Mouse (Mus musculus): Measurements from ENCODE around the gene Msx1. TPM values are rescaled to one million over a fixed set of nuclear protein-coding genes. Genes with fewer than 3 reads are reported as not detected.
A peak's percentile ranks its signal among the peaks of the same experiment; 100 is the strongest.

The Msx1 gene
- total RNA-seq (2014; rRNA removed), result 7.0 and 7.4 TPM in 2 replicates
- 16.5 and 17.2 TPM in 2 replicates for polyA plus RNA-seq (2015; fragmentation: Nextera tagmentation; extraction: Ambion mirVana)

- DNase-seq, result peak; percentile 64
- peak; percentile 62 for ATAC-seq
- TF ChIP-seq CTCF (IDR thresholded peaks at IDR 0.05; ENCODE audit: low read depth), result no peak
- H3K36me3 ChIP-seq (ENCODE audit: insufficient read depth), result no peaks in the 10 kb centered on the region
- peaks cover 66% of the 10 kb centered on the region for H3K27me3 ChIP-seq (ENCODE audit: insufficient read depth, low read length)
- peak within 1 kb of the TSS; percentile 29 for H3K4me3 ChIP-seq (ENCODE audit: low read depth, low read length)
- no peaks in the 10 kb centered on the region for H3K9me3 ChIP-seq (ENCODE audit: low read length)
- WGBS, result 0% methylated on average over 31 of the region's 37 CpGs
- no peak within 1 kb of the TSS for H3K27ac ChIP-seq (ENCODE audit: low read depth, low read length)
- peak within 1 kb of the TSS; percentile 52 for H3K4me2 ChIP-seq (ENCODE audit: low read depth)
- H3K9ac ChIP-seq, result no peak within 1 kb of the TSS
- H3K4me1 ChIP-seq (ENCODE audit: insufficient read depth), result no peaks in the 10 kb centered on the region
Measured at GRCm38 (mm10) chr5:37824461-37824795, at the start of gene Msx1. Gene Msx1 (minus strand): TSS chr5:37824583.

DNA sequence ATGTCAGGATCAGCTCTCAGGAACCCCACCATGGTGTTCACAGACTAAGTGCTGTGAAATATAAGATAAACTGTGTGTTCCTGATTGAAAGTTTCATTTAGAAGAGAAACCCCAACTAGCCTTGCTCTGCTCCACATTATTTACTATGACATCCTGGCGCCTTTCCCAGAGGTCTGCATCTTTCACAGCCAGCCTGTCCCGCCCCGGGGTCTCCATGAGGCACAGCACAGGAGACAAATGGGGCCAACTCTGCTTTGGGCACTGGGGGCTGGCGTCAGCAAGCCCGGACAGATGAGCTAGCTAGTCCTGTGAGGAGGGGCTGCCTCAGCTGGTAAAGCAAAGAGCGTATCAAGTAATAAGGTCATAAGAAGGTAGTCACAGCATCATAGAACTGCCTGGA, 41.1 kb upstream of the Msx1 start:
- Histone ChIP-seq H3K4me2 (ENCODE audit: low read depth) (no peak overlapping the region), H3K36me3 (ENCODE audit: insufficient read depth) (no peaks in the 10 kb centered on the region), H3K27me3 (ENCODE audit: insufficient read depth, low read length) (no peaks in the 10 kb centered on the region), H3K9ac (no peak overlapping the region), H3K27ac (ENCODE audit: low read depth, low read length) (no peak overlapping the region), H3K4me1 (ENCODE audit: insufficient read depth) (no peaks in the 10 kb centered on the region), H3K4me3 (ENCODE audit: low read depth, low read length) (no peak overlapping the region), H3K9me3 (ENCODE audit: low read length) (no peaks in the 10 kb centered on the region)
- no peak for ATAC-seq
- DNase-seq, result no peak
- TF ChIP-seq CTCF (IDR thresholded peaks at IDR 0.05; ENCODE audit: low read depth), result no peak
- 65% methylated on average over 6 of the region's 6 CpGs for WGBS

DNA sequence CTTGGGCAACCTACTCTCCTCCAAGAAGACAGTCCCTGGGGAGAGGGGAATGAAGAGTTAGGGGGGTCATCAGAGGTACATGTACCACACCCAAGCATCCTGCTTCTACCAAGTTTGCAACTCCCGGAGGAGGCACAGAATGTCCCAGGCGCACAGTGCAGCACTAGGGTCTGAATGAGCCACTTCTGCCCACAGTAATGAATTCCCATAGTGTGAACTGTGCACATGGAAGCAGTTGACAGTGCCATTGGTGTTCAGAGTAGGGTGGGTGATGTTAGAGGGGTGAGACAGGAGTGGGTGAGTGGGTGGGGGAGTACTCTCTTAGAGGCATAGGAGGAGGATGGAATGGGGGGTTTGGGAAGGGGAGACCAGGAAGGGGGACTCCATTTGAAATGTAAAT, 39.9 kb upstream of the Msx1 start:
- ATAC-seq, result no peak
- no peak overlapping the region for H3K9ac ChIP-seq
- H3K9me3 ChIP-seq (ENCODE audit: low read length), result no peaks in the 10 kb centered on the region
- no peaks in the 10 kb centered on the region for H3K36me3 ChIP-seq (ENCODE audit: insufficient read depth)
- DNase-seq, result no peak
- H3K4me1 ChIP-seq (ENCODE audit: insufficient read depth), result no peaks in the 10 kb centered on the region
- no peak overlapping the region for H3K4me2 ChIP-seq (ENCODE audit: low read depth)
- 95% methylated on average over 2 of the region's 2 CpGs for whole genome bisulfite sequencing
- H3K27ac ChIP-seq (ENCODE audit: low read depth, low read length), result no peak overlapping the region
- no peak overlapping the region for H3K4me3 ChIP-seq (ENCODE audit: low read depth, low read length)
- no peak for TF ChIP-seq CTCF (IDR thresholded peaks at IDR 0.05; ENCODE audit: low read depth)
- H3K27me3 ChIP-seq (ENCODE audit: insufficient read depth, low read length), result no peaks in the 10 kb centered on the region

- Histone ChIP-seq H3K27me3 (ENCODE audit: insufficient read depth, low read length) (no peaks in the 10 kb centered on the region), H3K36me3 (ENCODE audit: insufficient read depth) (no peaks in the 10 kb centered on the region), H3K4me3 (ENCODE audit: low read depth, low read length) (no peak overlapping the region), H3K9ac (no peak overlapping the region), H3K4me1 (ENCODE audit: insufficient read depth) (no peaks in the 10 kb centered on the region), H3K4me2 (ENCODE audit: low read depth) (no peak overlapping the region), H3K27ac (ENCODE audit: low read depth, low read length) (no peak overlapping the region), H3K9me3 (ENCODE audit: low read length) (no peaks in the 10 kb centered on the region)
- DNase-seq (no peak), ATAC-seq (no peak)
- TF ChIP-seq CTCF (IDR thresholded peaks at IDR 0.05; ENCODE audit: low read depth), result no peak
- WGBS, result 75% methylated on average over 6 of the region's 6 CpGs
Measured at GRCm38 (mm10) chr5:37860846-37861245, 36.5 kb upstream of the Msx1 start.

- Histone ChIP-seq H3K36me3 (ENCODE audit: insufficient read depth) (no peaks in the 10 kb centered on the region), H3K4me3 (ENCODE audit: low read depth, low read length) (no peak overlapping the region), H3K9ac (no peak overlapping the region), H3K4me2 (ENCODE audit: low read depth) (0 out of 2 replicates have a peak overlapping the region, but pooled peaks have one; percentile 2), H3K9me3 (ENCODE audit: low read length) (no peaks in the 10 kb centered on the region), H3K27me3 (ENCODE audit: insufficient read depth, low read length) (no peaks in the 10 kb centered on the region), H3K27ac (ENCODE audit: low read depth, low read length) (no peak overlapping the region), H3K4me1 (ENCODE audit: insufficient read depth) (no peaks in the 10 kb centered on the region)
- DNase-seq (peak; percentile 80), ATAC-seq (peak; percentile 84)
- 24% methylated on average over 7 of the region's 7 CpGs for WGBS
- no peak for TF ChIP-seq CTCF (IDR thresholded peaks at IDR 0.05; ENCODE audit: low read depth)
Measured at GRCm38 (mm10) chr5:37860151-37860721, 35.9 kb upstream of the Msx1 start.

DNA sequence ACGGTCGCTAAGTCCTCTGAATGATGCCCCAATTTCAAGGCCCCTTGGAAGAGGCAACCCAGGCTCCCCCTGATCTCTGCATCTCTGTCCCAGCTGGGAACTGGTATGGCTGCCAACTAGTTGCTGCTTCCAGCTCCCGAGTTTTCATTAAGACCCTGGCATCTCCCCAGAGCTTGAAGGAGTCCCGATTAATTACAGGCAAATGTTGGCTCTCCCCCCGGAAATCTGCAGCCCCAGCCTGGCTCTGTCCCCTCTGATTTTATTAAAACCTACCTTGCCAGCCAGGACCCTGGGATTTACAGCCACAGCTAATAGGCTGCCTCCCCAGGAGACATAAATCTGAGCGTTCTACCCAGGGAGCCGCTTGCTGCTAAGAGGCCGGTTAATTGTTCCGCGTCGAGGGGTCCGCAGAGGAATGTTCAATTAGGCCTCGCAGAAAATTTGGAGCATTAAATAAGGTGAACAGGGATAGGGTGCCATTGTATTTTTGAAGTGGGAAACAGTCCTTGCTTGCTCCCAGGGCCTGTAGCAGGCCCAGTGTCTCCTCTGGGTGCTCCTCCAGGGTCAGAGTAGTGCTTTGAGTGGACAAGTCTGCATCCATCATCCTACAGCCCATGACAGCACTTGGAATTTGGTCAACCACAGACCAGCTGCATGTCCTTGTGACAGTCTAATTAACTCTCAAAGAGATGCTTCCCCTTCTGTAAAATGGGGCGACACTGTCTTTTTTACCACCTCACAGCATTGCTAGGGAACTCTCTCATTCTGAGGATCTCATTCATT, 33.6 kb upstream of the Msx1 start:
- Histone ChIP-seq H3K4me1 (ENCODE audit: insufficient read depth) (no peaks in the 10 kb centered on the region), H3K9ac (no peak overlapping the region), H3K27ac (ENCODE audit: low read depth, low read length) (no peak overlapping the region), H3K4me3 (ENCODE audit: low read depth, low read length) (no peak overlapping the region), H3K4me2 (ENCODE audit: low read depth) (no peak overlapping the region), H3K36me3 (ENCODE audit: insufficient read depth) (no peaks in the 10 kb centered on the region), H3K9me3 (ENCODE audit: low read length) (no peaks in the 10 kb centered on the region), H3K27me3 (ENCODE audit: insufficient read depth, low read length) (no peaks in the 10 kb centered on the region)
- ATAC-seq (peak; percentile 35), DNase-seq (peak; percentile 75)
- no peak for TF ChIP-seq CTCF (IDR thresholded peaks at IDR 0.05; ENCODE audit: low read depth)
- whole genome bisulfite sequencing, result 16% methylated on average over 14 of the region's 14 CpGs

DNA sequence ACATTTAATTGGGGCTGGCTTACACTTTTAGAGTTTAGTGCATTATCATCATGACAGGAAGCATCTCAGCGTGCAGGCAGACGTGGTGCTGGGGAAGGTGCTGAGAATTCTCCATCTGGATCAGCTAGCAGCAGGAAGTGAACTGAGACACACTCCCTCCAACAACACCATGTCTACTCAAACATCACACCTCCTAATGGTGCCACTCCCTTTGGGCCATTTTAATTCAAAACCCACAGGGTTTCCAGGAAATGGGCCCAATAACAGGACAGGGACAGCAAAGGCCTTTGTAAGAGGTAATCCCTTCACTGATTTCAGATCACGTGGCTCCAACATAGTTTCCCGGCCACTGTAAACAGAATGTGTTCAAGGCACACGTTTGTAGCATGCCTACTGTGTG, 31.7 kb upstream of the Msx1 start:
- Histone ChIP-seq H3K36me3 (ENCODE audit: insufficient read depth) (no peaks in the 10 kb centered on the region), H3K9ac (no peak overlapping the region), H3K4me3 (ENCODE audit: low read depth, low read length) (no peak overlapping the region), H3K27me3 (ENCODE audit: insufficient read depth, low read length) (no peaks in the 10 kb centered on the region; the same call in 1 of the 2 replicates), H3K4me1 (ENCODE audit: insufficient read depth) (no peaks in the 10 kb centered on the region), H3K9me3 (ENCODE audit: low read length) (no peaks in the 10 kb centered on the region), H3K27ac (ENCODE audit: low read depth, low read length) (no peak overlapping the region), H3K4me2 (ENCODE audit: low read depth) (no peak overlapping the region)
- 55% methylated on average over 5 of the region's 5 CpGs for WGBS
- DNase-seq (no peak), ATAC-seq (no peak)
- TF ChIP-seq CTCF (IDR thresholded peaks at IDR 0.05; ENCODE audit: low read depth), result no peak

Measured in forebrain, postnatal 0 days (tissue).